Mouse (Mus musculus) kidney, adult 18-20 months (tissue): ENCODE measurements around the gene Tcp11l2.

Experiments used
- DNase-seq: peaks from one replicate; pipeline ENCODE4 v3.0.0; 2021

The Tcp11l2 gene

DNA sequence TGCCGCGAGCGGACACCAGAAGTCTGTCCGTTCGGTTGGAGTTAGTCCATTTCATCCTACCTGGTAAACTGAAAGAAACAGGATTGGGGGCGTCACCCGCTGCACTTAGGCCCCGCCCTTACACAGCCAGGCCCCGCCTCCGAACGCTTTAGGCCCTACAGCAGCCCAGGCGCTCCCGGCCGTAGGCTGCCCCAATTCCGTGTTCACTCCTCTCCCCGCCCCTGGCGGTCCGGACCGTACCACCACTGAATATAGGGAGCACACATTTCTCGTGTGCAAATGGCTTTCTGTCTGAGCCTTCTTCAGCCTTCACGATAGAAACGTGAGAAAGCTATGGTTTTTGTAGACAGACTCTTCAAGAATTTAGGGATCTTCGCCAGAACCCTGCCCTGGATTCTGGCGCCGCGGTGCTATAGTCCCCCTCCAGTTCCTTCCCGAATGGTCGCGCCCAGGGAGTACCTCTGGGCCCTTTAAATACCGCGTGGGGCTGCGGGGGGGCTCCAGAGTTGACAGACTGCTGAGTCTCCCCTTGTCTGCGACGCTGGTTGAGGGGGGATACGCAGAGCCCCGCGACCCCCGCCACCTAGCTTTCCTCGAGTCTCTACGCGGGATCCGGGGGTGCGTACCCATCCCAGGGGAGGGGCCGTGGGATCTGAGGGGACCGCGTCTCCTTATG lies at the start of gene Tcp11l2:
TSS of gene Tcp11l2 (plus strand) at position 232 of the 676 bp plus-strand sequence.
- peak; percentile 98 for DNase-seq

DNA sequence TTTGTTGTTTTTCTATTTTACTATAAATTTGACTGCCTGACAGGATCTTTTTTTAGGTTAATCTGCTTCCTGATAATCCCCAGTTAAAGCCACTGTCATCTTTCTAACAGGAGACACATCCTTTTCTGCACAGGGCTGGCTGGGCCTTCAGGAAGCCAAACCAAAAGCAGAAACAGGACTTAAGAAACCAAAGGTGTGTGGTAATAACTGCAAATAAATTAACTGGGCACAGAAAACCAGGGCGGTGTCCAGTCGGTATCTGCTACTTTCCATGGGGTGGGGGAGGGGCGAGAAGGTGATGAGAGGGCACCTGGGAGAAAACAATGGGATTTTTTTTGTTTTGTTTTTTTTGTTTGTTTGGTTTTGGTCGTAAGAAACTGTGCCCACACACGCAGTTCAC lies 49.4 kb upstream of the Tcp11l2 start:
- no peak for DNase-seq

DNA sequence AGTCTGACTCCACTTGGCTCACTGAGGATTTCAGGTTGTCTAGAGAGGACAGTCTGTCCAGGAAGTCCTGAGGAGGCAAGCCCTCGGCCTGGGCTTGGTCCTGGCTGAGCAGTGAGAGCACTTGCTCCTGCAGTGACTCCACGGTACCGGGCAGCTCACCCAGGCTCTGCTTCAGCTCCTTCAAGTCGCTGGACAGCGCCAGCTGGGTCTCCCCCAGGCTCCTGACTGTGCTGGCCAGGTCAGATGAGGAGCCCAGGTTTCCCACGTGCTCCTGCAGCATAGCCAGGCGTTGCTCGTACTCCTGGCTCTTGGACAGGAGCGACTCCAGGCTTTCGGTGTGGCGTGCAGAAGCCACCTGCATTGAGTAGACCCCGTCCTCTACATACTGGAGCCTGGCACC lies 48.8 kb upstream of the Tcp11l2 start:
- DNase-seq, result no peak

DNA sequence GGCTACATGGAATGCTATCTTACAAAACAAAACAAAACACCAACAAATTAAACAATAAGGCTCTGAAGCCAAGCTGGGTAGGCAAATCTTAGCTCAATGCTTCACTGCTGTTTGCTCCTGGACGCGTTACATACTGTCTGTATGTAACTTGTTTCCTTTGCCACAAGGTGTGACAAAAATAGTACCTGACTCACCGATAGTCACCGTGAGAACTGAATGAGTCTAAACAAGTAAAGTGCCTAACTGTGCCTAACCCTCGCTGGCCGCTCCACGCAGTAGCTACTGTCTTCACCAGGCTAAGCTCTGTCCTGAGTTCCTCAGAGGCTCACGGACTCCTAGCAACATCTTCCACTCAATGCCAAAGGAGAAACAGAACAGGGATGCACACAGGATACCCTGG lies 46.0 kb upstream of the Tcp11l2 start:
- no peak for DNase-seq

DNA sequence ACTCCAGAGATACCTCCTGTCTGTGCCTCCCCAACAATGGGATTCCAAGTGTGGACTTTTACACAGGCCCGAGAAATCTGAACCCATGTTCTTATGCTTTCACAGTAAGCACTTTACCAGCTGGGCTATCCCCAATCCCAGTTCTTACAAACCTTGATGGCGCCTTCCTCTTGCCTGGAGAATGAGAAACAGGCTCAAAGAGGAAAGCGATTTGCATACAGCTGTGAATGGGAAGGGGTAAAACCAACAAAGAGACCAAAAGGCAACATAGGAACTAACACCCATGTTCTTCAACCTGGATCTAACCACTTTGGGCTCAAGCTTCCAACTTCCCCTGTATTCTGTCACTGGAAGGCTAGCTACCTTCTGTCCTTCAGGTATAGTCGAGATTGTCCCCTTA lies 44.9 kb upstream of the Tcp11l2 start:
- no peak for DNase-seq

DNA sequence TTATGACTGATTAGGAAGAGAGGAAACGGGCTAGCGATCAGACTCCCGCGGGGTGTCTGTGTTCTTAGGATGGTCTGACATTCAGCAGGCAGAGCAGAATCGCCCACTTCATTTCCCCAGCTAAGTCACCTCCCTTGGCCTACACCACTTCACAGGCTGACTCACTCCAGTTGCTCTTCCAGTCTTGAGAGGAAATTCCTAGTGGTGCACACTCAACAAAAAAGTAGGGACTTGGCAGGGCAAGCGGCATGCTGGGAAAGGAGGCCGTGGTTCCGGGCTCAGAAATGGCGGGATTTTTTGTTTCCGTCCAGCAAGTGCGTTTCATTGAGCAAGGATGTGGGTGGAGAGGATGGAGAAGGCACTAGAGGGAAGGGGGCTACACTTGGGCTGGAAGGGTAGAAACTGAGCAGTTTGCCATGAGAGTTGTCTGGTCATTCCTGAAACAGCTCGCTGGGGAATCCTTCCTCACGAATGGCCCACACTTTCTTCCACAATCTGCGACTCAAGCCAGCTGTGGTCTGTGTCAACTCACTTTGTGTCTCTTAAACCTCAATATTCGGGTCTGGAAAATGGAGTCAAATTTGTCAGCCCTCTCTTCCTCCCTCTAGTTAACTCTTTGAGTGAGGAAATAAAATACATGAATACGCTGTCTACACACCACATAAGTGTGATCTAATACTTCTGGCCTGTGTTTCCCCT lies 44.1 kb upstream of the Tcp11l2 start:
- peak; percentile 18 for DNase-seq

DNA sequence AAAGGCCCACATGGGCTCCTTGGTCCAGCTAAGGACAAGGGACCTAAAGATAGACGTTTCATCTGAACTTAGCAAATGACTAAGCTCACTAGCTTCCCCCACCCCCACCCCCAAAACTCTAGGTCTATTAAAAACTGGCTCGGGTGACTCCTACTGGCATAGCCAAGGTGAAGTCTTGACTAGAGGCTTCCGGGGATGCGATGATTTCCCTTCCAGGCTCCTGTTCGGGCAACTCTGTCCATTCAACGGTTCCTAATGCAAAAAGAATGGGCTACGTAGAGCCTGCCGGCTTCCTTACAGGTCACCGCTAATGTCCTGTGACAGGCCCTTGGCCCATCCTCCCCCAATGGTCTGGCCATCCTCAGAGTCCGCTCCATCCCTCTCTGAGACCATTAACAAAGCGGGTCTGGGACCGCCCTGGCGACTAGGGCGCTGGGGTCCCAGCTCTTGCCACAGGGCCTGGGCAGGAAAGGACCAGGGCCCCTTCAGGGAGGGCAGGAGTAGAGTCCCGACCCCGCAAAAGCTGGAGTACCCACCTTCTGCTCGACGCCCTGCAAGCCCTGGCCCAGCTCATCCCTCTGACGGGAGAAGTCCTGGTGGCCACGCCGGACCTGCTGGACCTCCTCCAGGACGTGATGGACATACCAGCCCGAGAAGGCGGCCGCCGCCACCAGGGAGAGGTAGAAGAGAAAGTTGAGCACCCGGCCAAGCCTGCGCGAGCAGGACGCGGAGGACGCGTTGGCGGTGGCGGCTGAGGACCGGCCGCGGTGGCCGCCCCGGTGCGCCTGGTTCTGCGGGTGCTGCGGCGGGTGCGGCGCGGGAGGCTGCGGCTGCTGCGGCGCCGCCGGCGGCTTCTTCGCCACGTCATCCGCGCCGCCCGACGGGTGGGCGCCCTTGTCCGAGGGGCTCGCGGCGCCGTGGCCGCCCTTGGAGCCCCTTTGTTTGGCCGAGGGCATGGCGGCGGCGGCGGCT lies 43.2 kb upstream of the Tcp11l2 start:
- DNase-seq, result peak; percentile 58

DNA sequence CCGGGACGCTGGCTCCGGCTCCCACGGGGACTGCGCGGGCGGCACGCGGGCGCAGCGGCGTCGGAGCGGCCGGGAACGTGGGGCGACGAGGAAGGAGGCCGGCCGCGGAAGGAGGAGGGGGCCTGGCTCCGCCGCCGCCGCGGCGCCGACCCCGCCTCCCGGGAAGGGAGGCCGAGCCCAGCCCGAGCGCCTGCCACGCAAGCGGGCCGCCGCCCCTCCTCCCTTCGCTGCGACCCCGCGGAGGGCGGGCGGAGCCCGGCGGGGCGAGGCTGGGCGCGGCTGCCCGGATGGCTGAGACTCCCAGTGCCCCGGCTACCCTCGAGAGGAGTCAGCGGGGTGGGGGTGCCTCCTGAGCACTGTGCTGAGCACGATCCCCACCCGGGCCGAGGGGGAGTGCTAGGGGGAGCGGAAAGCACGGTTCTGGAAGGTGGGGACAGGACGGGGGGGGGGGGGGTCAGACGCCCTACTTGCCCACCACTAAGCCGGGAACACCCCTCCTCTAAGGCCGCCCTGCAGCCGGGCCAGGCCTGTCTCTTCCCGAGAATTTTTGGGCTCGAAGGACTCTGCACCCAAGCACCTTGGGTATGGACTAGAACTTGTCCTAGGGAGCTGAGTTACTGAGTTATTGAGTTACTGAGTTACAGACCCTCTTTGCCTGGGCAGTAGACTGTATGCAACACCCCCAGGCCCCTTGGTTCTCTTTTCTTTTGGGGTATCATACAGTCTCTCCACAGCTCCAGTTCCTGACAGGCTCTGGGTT lies 42.3 kb upstream of the Tcp11l2 start, which contains the start of gene Ckap4:
TSS of gene Ckap4 (minus strand) at position 151 of the 760 bp plus-strand sequence.
- DNase-seq, result peak; percentile 63

DNA sequence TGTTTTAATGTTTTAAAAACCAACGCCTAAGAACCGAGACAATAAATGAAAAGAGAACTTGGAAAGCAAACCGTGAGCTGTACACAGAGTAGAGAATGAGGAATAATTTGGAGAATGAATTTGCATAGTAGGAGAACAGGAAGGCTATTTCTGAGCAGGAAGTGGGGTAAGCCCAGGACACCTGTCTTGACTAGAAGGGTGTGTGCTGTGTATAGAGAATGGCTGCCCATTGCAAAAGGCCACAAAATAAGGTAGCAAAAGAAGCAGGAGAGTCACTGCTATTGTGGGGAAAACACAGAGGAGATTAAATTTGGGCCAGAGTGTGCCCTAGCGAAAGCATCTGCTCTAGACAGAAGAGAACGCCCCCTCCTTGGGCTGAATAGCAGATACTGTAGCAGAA lies 41.0 kb upstream of the Tcp11l2 start:
- no peak for DNase-seq

DNA sequence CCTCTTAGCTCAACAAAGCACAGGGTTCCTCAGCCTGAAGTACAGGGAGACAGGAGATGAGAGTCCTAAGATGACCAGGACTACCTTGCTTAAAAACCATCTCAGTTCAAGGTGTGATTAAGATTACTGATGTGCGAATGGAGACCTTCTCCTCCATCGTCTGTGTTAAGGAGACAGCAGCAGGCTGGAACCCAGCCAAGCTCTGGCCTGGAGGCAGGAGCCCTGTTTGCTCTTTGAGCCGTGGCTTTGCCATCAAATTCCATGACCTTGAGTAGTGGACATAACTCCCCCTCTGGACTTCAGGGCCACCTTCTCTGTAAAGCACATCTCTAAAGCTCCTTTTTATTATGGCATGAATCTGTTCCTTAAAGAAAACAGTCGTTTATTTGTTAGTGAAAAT lies 40.6 kb upstream of the Tcp11l2 start:
- DNase-seq, result peak; percentile 37

DNA sequence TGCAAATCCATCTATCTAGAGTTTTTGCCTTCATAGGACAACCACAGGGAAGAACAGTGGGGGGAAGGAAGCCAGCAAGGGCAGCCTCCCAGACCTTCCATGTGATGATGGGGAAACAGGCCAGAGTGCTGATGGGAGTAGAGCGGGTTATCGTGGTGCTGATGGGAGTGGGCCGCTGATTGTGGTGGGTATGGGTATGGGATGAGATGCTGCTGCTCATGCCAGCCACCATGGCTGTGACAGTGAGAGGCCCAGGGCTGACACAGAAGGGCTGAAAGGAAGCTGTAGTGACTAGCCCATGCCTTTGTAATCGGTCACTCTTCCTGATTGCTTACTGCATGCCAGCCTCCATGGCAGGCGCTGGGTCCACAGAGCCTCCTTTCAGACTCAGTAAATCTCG lies 36.8 kb upstream of the Tcp11l2 start:
- no peak for DNase-seq

DNA sequence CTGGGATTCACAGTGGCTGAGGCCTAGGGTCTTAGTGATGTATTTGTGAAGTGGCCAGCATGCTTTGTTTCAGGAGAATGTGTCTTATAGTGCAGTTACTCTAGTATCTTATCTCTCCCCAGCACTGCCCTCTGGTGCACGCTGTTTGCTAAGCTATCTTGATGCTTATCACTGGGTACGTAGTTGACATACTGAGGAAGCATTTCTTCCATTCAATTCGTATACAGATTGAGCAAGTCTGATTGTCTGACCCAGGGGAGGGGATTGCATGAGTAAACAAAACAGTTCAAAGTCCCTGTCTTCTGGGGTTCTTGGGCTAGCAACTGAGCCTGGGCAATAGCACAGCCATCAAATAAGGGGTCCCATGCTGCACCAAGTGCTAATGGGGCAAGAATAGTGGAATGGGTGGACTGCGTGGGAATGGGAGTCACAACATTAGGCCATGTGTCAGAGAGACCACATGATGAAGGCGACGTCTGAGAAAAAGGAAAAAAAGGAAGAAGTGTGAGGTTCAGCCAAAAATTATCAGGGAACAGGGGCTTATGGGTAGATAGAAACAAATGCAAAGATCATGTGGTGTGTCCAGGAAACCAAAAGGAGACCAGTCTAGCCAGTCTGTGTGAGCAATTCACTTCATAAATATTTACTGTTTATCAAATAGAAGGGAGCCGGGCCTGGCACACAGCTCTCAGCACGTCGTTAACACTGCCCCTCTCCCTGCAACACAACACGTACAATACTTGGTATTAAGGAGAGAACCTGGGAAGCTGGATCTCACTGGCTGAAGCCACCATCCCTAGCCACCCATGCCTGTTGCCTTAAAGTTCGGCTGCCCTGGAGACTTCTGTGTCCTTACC lies 33.4 kb upstream of the Tcp11l2 start:
- no peak for DNase-seq

DNA sequence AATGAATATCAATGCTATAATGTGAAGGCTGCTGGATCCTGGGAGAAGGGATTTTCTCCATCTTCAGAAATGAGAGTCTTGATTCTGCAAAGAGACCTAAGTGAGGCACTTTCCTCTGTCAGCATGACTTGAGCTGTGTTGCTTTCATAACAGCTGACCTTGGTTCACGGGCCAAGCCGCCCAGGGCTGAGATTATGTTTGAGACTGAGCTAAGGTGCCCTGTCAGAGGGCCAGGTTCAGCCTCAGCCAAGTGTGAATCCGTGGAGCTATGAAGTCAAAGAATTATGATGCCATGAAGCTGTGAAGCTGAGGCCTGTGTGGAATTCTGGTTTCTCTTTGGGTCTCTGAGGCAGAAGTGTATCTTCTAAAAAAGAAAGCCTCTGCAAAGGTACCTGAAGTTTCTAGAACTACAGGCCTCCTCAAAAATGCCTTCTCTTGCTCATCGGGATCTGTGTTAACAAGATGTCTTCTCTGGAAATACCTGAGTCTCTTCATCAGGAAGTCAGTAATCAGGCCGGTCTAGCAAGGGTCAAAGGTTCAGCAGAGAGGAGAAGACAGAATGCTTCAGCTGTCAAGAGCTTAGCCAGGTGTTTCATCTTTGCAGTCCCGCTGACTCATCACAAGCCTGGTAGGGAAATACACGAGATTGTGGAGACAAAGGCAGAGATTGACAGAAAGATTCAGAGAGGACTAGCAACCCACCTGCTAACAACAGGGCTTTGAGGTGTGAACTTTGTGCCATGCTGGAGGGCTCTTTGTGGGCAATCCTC lies 31.4 kb upstream of the Tcp11l2 start:
- peak; percentile 32 for DNase-seq

DNA sequence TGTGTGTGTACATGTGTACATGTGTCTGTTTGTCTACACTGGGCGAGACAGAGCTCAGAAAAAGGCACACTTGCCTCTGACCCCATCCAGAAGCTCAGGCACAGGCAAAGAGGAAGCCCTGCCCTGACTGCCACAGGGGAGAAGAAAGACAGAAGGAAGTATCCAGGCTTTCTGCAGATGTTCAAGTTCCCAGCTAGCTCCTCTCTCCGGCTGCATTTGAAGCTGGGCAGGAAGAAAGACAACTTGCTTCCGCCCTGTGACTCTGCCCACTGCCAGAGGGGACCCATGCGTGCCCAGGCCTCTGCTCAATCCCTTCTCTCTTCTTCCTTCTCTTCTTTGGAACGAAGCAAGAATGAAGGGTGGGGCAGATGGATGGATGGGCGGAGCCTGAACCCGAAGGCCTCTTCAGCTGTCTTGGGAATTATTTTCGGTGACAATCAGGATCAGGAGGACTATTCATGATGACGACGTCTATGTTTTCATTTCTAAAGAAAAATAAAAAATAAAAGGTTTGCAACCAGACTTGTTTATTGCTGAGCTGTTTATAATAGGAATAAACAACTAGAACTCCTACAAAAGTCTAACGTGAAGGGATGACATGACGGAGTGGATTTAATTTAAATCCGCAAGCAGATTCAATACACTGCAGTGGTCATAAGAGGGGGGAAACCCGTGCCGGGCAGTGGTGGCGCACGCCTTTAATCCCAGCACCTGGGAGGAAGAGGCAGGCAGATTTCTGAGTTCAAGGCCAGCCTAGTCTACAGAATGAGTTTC lies 27.1 kb upstream of the Tcp11l2 start:
- DNase-seq, result no peak

DNA sequence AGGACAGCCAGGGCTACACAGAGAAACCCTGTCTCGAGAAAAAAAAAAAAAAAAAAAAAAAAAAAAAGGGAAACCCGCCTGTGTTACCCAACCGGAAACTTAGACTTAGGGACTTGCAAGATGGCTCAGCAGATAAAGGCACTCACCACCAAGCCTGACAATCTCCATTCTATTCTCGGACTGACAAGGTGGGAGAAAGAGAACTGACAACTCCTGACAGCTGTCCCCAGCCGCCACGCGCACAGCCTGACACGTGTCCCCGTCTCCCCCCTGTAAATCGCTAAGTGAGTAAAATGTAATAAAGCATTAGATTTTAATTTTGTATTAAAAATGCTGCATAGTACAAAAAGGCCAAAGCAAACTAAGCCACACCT lies 26.5 kb upstream of the Tcp11l2 start:
- no peak for DNase-seq

DNA sequence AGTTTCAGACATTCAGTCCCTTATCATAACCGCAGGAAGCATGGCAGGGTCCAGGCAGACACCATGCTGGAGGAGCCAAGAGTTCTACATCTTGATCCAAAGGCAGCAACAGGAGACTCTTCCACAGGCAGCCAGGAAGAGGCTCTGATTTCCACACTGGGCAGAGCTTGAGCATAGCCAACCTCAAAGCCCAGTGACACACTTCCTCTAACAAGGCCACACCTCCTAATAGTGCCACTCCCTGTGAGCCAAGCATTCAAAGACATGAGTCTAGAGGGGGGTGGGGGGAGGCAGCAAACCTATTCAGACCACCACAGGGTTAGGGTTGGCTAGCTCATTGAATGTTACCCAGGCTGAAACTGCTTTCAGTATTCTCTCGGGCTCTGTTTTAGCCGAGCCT lies 24.6 kb upstream of the Tcp11l2 start:
- no peak for DNase-seq

DNA sequence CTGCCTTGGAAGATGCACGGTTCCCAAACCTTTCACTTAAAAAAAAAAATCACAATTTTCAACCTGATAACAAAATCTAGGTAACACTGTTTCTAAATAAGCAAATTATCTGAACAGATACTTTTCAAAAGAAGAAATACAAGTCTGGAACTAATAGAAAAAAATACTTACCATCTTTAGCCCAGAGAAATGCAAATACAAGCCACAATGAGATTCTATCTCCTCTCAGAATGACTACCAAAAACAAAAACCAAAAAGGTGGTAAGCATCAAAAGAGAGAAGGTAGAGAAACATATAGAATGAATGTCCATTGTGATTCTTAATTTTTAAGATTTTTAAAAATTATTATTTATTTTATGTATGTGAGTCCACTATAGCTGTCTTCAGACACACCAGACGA lies 23.9 kb upstream of the Tcp11l2 start:
- DNase-seq, result no peak

DNA sequence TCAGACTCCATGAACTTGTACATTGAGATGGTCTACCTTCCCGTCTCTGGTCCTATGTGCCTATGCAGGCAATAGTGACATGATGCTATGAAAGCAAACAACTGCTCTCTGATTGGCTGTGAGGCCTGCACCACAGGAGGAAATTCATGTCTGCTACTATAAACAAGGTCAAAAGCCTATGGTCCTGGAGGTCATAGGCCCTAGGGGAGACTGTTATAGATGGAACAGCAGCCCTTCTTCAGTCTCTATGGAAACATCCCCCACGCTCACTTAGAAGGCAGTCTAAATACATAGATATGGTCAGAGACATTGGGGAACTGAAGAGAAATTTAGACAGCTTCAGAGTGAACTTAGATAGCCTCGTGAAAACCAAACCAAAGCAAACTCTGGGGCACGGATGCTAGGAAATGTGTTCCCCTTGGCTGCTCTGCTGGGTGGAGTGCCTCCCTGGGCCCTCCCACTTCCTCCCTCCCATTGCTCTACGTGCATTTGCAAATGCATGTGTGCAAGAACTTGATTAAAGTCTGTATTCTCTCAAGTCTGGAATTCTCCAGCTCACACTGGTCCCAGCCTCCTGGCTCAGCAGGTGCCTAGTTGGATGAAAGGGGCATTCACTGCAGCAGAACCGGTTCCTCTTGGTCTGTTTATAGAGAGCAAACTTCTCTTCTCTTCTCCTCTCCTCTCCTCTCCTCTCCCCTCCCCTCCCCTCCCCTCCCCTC lies 22.0 kb upstream of the Tcp11l2 start:
- DNase-seq, result peak; percentile 51

DNA sequence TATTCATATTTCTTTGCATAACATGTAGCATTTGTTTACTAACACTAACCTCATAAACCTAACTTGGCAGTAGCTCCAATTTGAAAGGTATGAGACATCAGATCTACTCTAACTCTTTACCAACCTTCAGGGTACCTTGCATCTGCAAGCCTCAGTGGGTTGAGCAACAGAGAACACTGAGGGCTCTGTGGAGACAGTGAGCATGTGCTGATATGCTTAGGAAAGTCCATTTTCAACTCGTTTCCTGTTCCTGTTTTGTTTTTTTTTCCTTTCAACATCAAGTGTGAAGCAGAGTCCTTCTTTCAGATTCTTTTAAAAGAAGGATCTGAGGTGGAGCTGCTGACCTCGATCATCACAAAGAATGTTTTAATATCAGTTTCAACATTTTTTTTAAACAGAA lies 20.3 kb upstream of the Tcp11l2 start:
- DNase-seq, result no peak
